Mouse (Mus musculus): ENCODE data around the gene Pde3a. TPM values are rescaled to one million over a fixed set of nuclear protein-coding genes. Genes with fewer than 3 reads are reported as not detected.

The Pde3a gene
- 12.0 TPM for polyA plus RNA-seq (2014; fragmentation: Illumina TruSeq; extraction: RNeasy Lipid Tissue Mini Kit (QIAGEN cat#74804); ENCODE audit: low read depth, low replicate concordance)

DNA sequence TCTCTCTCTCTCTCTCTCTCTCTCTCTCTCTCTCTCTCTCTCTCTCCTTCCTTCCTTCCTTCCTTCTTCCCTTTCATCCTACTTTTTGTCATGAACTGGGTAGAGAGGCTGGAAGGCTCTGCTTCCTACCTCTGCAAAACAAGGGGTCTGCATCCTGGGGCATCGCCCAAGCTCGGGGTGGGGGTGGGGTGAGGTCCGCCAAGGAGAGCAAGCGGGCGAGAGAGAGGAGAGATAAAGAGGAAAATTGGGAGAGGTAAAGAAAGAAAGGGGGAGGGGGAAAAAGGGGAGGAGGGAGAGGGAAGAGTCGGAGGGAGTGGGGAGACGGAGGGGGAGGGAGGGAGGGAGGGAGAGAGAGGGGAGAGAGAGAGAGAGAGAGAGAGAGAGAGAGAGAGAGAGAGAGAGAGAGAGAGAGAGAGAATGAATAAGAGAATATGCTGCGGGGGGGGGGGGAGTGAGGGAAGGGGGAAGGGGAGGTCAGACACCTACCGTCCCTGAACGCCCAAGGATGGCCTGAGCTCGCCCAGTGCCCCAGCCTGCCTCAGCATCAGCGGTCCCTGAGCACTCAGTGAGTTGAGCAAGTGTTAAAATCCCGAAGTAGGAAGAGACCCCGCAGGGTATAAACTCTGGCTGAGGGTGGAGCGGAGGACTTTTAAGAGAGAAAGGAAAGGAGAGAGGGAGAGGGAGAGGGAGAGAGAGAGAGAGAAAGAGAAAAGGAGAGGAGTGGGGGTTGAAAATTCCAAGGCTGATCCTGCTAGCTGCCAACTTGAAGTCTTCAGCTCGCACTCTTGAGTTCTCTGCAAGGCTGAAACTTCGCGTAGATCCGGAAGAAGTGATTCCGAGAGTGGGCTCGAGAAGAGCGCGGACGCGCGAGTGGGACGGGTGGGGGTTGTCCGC, at the start of gene Pde3a:
Gene Pde3a, plus strand, starts transcription at position 579 of the 894 bp plus-strand sequence.

DNA sequence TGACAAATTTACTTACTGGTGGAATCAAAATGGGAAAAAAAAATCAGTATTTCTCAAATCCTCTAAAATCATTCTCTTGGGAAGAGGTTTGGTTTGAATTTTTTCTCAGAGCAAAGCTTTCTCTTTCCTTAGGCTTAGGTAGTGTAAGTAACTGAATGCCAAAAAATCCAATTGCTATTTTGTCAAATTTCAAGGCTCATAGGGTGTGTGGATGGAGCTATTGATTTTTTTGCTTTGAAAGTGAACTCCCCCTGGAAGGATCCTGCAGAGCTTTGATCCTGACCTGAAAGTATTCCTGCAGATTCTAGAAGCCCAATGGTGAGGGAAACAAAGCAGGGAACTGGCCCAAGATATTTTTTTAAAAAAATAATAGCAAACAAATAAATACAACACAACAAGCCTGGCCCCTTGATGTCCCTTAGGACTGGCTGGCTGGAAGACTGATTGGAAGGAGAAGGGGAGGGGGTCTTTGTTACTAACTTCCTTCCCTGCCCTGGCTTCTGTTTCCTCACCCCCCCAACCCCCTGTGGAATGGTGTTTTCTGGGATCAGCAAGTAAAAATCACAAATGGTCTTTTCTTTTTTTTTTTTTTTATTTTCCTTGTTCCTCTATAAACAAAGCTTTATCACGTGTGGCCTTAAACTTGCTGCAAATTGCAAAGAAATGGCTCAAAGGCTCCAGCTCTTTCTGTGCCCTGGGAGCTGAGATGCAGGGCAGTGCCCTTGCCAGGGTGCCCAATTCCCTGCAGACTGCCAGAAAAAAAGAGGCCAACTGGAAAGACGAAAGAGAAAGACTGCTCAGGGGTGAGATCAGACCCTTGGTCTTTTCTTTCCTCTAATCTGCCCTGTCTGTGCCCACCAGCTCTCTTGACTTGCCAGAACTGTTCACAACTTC, 274.9 kb downstream of the Pde3a start, which contains the start of gene Slco1c1:
Gene Slco1c1, plus strand, starts transcription at position 622 of the 894 bp plus-strand sequence.

Measured in kidney, adult 10 weeks (tissue).